Mouse (Mus musculus) forebrain, embryonic 15.5 days (tissue): ENCODE results near the gene Tpd52l2. TPM values are rescaled to one million over a fixed set of nuclear protein-coding genes. Genes with fewer than 3 reads are reported as not detected.
"Not testable (repeated sequence)": the region's sequence is repeated elsewhere in the genome, so short reads cannot be mapped to it uniquely, and the experiment has no call there.

Experiments used
- ATAC-seq: fragments of 200-750 bp; cut with Nextera tagmentation; replicated peaks from 2 replicates; pipeline ENCODE4 v1.8.0; 2017; ENCODE audit warnings: mild to moderate bottlenecking, moderate TSS enrichment, moderate library complexity
- H3K27ac ChIP-seq: fragments of 300-500 bp; sonication (generic); replicated peaks from 2 replicates; pipeline ENCODE4 v1.5.1; 2015; ENCODE audit warnings: mild to moderate bottlenecking, inconsistent platforms
- H3K27me3 ChIP-seq: fragments of 300-500 bp; sonication (generic); 2 replicates; pipeline ENCODE4 v1.6.1; 2015; ENCODE audit warnings: inconsistent platforms
- H3K36me3 ChIP-seq: fragments of 300-500 bp; sonication (generic); 2 replicates; pipeline ENCODE4 v1.6.1; 2015; ENCODE audit warnings: mild to moderate bottlenecking, inconsistent platforms
- H3K4me1 ChIP-seq: fragments of 300-500 bp; sonication (generic); 2 replicates; pipeline ENCODE4 v1.6.1; 2015; ENCODE audit warnings: inconsistent platforms
- H3K4me2 ChIP-seq: fragments of 300-500 bp; sonication (generic); replicated peaks from 2 replicates; pipeline ENCODE4 v1.6.1; 2015; ENCODE audit warnings: mild to moderate bottlenecking, inconsistent platforms
- H3K4me3 ChIP-seq: fragments of 300-500 bp; sonication (generic); 2 replicates; pipeline ENCODE4 v1.5.1; 2015; ENCODE audit warnings: mild to moderate bottlenecking, inconsistent platforms
- H3K9ac ChIP-seq: fragments of 300-500 bp; sonication (generic); replicated peaks from 2 replicates; pipeline ENCODE4 v1.6.1; 2015; ENCODE audit warnings: mild to moderate bottlenecking, inconsistent platforms
- H3K9me3 ChIP-seq: fragments of 300-500 bp; sonication (generic); 2 replicates; pipeline ENCODE4 v1.6.1; 2016; ENCODE audit warnings: inconsistent platforms
- WGBS: fragments of 180-500 bp; shearing (Covaris S2); methylation state at CpG from one replicate; pipeline ENCODE4 v1.1.7; 2015; ENCODE audit warnings: mixed read lengths; 5-methylcytosine and 5-hydroxymethylcytosine counted together
- polyA plus RNA-seq: library from polyadenylated mRNA; unstranded; fragments of >200 nt; fragmentation: Nextera tagmentation; extraction: Ambion mirVana; gene quantifications from 2 replicates; pipeline ENCODE4 v1.2.1, GENCODE M21; 2015

The Tpd52l2 gene
- polyA plus RNA-seq, 1 experiment from 2014 or later = 141 TPM

DNA sequence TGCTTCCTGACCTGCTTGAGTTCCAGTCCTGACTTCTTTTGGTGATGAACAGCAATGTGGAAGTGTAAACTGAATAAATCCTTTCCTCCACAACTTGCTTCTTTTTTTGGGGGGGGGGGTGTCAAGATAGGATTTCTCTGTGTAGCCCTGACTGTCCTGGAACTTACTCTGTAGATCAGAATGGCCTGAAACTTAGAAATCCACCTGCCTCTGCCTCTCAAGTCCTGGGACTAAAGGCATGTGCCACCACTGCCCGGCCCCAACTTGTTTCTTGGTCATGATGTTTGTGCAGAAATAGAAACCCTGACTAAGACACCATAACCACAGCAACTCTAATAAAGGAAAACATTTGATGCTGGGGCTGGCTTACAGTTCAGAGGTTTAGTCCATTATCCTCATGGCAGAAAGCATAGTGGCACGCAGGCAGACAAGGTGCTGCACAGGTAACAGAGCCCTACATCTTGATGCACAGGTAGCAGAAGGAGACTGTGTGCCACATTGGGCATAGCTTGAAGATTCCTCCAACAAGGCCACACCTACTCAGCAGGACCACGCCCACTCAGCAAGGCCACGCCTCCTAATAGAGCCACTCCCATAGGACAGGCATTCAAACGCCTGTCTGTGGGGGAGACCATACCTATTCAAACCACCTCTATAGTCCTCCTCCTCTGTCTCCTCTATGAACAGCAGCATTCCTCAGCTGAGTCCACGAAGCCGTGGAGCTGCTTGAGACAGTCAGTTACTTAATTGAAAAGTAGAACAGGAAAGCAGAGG, 5.3 kb upstream of the Tpd52l2 start:
- 27% methylated on average over 7 of the region's 7 CpGs for WGBS
- Histone ChIP-seq H3K27ac (no peak overlapping the region), H3K9me3 (no peaks in the 10 kb centered on the region), H3K4me1 (peaks cover 6% of the 10 kb centered on the region), H3K27me3 (0 out of 2 replicates have a peak, but pooled peaks cover 6% of the 10 kb centered on the region), H3K9ac (no peak overlapping the region), H3K4me3 (no peak overlapping the region), H3K36me3 (no peaks in the 10 kb centered on the region), H3K4me2 (no peak overlapping the region)
- ATAC-seq = no peak

DNA sequence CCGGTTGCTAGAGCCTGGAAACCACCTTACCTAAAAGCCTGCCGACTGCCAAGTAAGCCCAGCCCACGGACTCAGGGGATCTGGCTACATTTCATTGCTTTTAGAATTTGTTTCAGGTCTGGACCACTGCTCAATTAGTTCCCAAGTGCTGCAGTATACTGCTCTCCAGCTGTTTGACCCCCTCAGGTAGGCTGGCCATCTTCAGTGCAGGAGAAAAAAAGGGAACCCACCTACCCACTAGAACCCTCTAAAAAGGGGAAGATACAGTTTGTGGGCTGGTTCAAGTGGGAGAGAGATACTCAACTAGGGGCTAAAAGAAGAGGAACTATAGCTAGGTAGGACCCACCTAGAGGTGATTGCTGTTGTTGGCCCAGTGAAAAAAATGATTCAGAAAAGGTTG, 4.7 kb upstream of the Tpd52l2 start:
- H3K9ac ChIP-seq = no peak overlapping the region
- H3K36me3 ChIP-seq = no peaks in the 10 kb centered on the region
- peaks cover 6% of the 10 kb centered on the region for H3K4me1 ChIP-seq
- 0 out of 2 replicates have a peak, but pooled peaks cover 2% of the 10 kb centered on the region for H3K27me3 ChIP-seq
- no peak for ATAC-seq
- no peak overlapping the region for H3K4me2 ChIP-seq
- H3K4me3 ChIP-seq = no peak overlapping the region
- WGBS = 40% methylated on average over 3 of the region's 3 CpGs
- H3K27ac ChIP-seq = no peak overlapping the region
- H3K9me3 ChIP-seq = no peaks in the 10 kb centered on the region

DNA sequence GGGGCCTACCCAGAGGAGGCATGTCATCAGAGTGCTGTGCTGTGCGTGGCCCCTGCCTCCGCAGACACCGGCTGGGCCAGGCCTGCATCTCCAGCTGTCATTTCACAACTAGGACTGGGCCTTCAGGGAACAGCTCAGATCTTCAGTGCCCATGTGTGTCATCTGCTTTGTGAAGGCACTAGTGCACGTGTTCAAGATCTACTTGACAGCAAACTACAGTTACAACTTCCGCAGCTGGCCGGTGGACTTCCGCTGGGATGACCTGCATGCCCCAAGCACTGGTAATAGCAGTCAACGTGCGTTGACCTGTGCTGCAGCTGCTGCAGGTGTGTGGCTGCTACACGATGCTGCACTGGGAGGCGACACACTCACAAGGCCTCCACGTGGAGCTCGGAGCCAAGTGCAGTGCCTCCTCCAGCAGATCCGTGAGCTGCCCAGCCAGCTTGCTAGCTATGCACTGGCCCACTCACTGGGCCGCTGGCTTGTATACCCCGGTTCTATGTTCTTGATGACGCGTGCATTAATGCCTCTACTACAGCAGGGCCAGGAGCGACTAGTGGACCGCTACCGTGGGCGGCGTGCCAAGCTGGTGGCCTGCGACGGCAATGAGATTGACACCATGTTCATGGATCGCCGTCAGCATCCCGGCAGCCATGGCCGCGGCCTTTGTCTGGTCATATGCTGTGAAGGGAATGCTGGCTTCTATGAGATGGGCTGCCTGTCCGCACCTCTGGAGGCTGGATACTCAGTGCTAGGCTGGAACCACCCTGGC, 3.6 kb upstream of the Tpd52l2 start, which contains the start of gene Abhd16b:
Gene Abhd16b, plus strand, starts transcription at position 51 of the 772 bp plus-strand sequence.
- Histone ChIP-seq H3K4me3 (no peak within 1 kb of the TSS), H3K4me1 (peaks cover 15% of the 10 kb centered on the region), H3K4me2 (no peak within 1 kb of the TSS), H3K27me3 (no peaks in the 10 kb centered on the region), H3K9ac (no peak within 1 kb of the TSS), H3K9me3 (no peaks in the 10 kb centered on the region), H3K36me3 (no peaks in the 10 kb centered on the region), H3K27ac (no peak within 1 kb of the TSS)
- ATAC-seq = no peak
- 88% methylated on average over 31 of the region's 31 CpGs for WGBS

GRCm38 (mm10) chr2:181494266-181494945, 2.5 kb upstream of the Tpd52l2 start:
- H3K9ac ChIP-seq = no peak overlapping the region
- H3K4me3 ChIP-seq = no peak overlapping the region
- H3K4me1 ChIP-seq = peaks cover 21% of the 10 kb centered on the region
- no peaks in the 10 kb centered on the region for H3K27me3 ChIP-seq
- no peak overlapping the region for H3K27ac ChIP-seq
- no peaks in the 10 kb centered on the region for H3K9me3 ChIP-seq
- peaks cover 3% of the 10 kb centered on the region; the same call in 1 of the 2 replicates for H3K36me3 ChIP-seq
- H3K4me2 ChIP-seq = no peak overlapping the region
- WGBS = 64% methylated on average over 26 of the region's 26 CpGs
- ATAC-seq = no peak

GRCm38 (mm10) chr2:181495845-181496244, 1.1 kb upstream of the Tpd52l2 start:
- not testable (repeated sequence) for ATAC-seq, H3K27ac ChIP-seq, H3K4me3 ChIP-seq, H3K27me3 ChIP-seq, H3K9me3 ChIP-seq, H3K9ac ChIP-seq
- 62% methylated on average over 8 of the region's 8 CpGs for WGBS
- Histone ChIP-seq H3K4me1 (peaks cover 22% of the 10 kb centered on the region), H3K36me3 (peaks cover 17% of the 10 kb centered on the region; the same call in 1 of the 2 replicates), H3K4me2 (peak overlapping the region; percentile 72; the same call in 1 of the 2 replicates)

GRCm38 (mm10) chr2:181496281-181496680, 661 bp upstream of the Tpd52l2 start:
- ATAC-seq = peak; percentile 37
- Histone ChIP-seq H3K36me3 (peaks cover 21% of the 10 kb centered on the region), H3K27ac (peak overlapping the region; percentile 82), H3K9ac (peak overlapping the region; percentile 56), H3K4me1 (peaks cover 22% of the 10 kb centered on the region), H3K4me3 (peak overlapping the region; percentile 69), H3K4me2 (peak overlapping the region; percentile 72), H3K9me3 (no peaks in the 10 kb centered on the region), H3K27me3 (no peaks in the 10 kb centered on the region)
- WGBS = 14% methylated on average over 8 of the region's 8 CpGs

GRCm38 (mm10) chr2:181497548-181497875, 570 bp downstream of the Tpd52l2 start:
- Histone ChIP-seq H3K4me1 (peaks cover 22% of the 10 kb centered on the region), H3K9me3 (no peaks in the 10 kb centered on the region), H3K4me2 (peak overlapping the region; percentile 72), H3K27me3 (no peaks in the 10 kb centered on the region), H3K4me3 (peak overlapping the region; percentile 69), H3K27ac (peak overlapping the region; percentile 82), H3K9ac (peak overlapping the region; percentile 86), H3K36me3 (peaks cover 34% of the 10 kb centered on the region)
- peak; percentile 24; the same call in 1 of the 2 replicates for ATAC-seq
- under 1% methylated on average over 12 of the region's 12 CpGs for WGBS

- no peak overlapping the region for H3K27ac ChIP-seq
- H3K4me2 ChIP-seq = no peak overlapping the region
- no peaks in the 10 kb centered on the region for H3K27me3 ChIP-seq
- H3K4me3 ChIP-seq = no peak overlapping the region
- no peak overlapping the region for H3K9ac ChIP-seq
- no peak for ATAC-seq
- H3K4me1 ChIP-seq = peaks cover 22% of the 10 kb centered on the region
- WGBS = 75% methylated on average over 4 of the region's 4 CpGs
- H3K9me3 ChIP-seq = no peaks in the 10 kb centered on the region
- H3K36me3 ChIP-seq = peaks cover 44% of the 10 kb centered on the region
Measured at GRCm38 (mm10) chr2:181498644-181499043, 1.7 kb downstream of the Tpd52l2 start.

DNA sequence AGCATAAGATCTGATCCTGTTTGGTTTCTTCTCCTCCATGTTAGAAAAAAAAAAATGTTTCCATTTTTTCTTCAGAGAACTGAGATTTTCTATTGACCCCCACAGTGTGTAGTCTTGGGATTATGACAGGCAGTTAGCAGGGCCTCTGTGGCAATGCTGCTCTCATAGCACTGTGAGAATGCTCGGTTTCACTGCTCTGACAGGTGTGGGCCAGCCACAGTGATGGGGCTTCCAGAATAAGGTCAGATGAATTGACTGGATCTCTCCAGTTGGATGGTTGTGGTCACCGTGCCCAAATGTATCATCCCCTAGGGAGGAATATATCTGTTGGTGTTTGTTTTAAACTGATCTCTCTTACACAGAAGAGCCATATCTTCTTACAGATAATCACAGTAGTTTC, 12.2 kb downstream of the Tpd52l2 start:
- Histone ChIP-seq H3K4me3 (no peak overlapping the region), H3K4me1 (no peaks in the 10 kb centered on the region), H3K27me3 (no peaks in the 10 kb centered on the region), H3K9me3 (no peaks in the 10 kb centered on the region), H3K9ac (no peak overlapping the region), H3K36me3 (peaks cover 83% of the 10 kb centered on the region), H3K27ac (no peak overlapping the region), H3K4me2 (no peak overlapping the region)
- ATAC-seq = no peak
- WGBS = 96% methylated on average over 2 of the region's 2 CpGs

DNA sequence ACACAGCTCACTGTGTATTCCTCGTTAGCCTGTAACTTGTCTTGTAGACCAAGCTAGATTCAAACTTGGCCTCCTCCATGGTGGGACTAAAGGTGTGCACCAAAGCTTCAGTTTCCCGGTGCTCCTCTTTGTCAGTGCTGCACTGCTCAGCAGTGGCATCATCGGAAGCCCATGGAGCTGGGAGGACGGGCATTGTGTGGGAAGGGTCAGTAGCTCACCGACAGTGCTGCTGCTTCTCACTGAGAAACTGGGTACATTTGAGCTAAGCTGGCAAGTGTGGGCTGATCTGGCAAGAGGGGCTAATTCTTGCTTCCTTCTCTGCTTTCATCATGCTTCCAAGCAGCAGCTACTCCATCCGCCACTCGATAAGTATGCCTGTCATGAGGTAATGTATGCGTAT, 14.3 kb downstream of the Tpd52l2 start:
- whole genome bisulfite sequencing = 92% methylated on average over 8 of the region's 8 CpGs
- no peaks in the 10 kb centered on the region for H3K27me3 ChIP-seq
- H3K9me3 ChIP-seq = no peaks in the 10 kb centered on the region
- ATAC-seq = no peak
- no peak overlapping the region for H3K4me2 ChIP-seq
- no peak overlapping the region for H3K27ac ChIP-seq
- no peaks in the 10 kb centered on the region for H3K4me1 ChIP-seq
- H3K4me3 ChIP-seq = no peak overlapping the region
- H3K9ac ChIP-seq = no peak overlapping the region
- peaks cover 82% of the 10 kb centered on the region for H3K36me3 ChIP-seq

- WGBS = 74% methylated on average over 3 of the region's 3 CpGs
- peaks cover 37% of the 10 kb centered on the region for H3K4me1 ChIP-seq
- H3K9me3 ChIP-seq = no peaks in the 10 kb centered on the region
- no peak for ATAC-seq
- H3K9ac ChIP-seq = peak overlapping the region; percentile 85
- H3K4me2 ChIP-seq = peak overlapping the region; percentile 64
- peak overlapping the region; percentile 95 for H3K27ac ChIP-seq
- H3K27me3 ChIP-seq = no peaks in the 10 kb centered on the region
- peak overlapping the region; percentile 94 for H3K4me3 ChIP-seq
- H3K36me3 ChIP-seq = peaks cover 31% of the 10 kb centered on the region
Measured at GRCm38 (mm10) chr2:181519201-181519600, 22.3 kb downstream of the Tpd52l2 start.
